Comparison of ENCODE assay signal across 9 mouse cellular contexts in the genomic region with DNA sequence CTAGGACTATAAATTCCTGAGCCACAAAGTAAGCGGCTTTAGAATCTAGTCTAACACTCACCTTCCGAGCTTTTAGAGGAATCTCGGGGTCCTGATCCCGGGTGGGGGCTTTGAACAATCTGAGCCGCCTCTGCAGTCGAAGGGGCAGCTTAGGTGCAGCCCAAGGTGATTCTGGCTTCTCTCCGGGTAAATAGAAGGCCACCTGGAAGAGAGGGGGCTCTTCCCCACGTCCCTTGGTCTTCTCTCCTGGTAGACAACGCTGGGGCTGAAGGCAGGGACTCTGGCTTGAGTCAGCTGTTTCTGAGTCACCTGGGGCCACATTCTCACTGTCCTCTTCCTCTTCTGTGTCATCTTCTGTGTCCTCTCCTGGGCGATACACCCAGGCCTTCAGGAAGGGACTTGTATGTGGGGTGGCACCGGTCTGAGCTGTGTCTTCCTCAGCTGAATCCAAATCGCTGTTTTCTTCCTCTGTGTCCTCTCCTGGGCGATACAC. TPM values are rescaled to one million over a fixed set of nuclear protein-coding genes. Genes with fewer than 3 reads are reported as not detected.
A peak's percentile ranks its signal among the peaks of the same experiment; 100 is the strongest.
DNase-seq lines count a peak whose midpoint lies in the region; ATAC-seq and TF ChIP-seq lines count a peak whose summit lies in the region.
"Had no signal": no experiment of that assay in that cellular context is flagged by ENCODE, and none has a peak within 500 bp of the region (broad histone marks: within the 10 kb centered on the region; RNA-seq: fewer than 3 reads in every experiment).

No protein-coding gene starts in this region.

- H3K4me1 ChIP-seq in forebrain, embryonic 11.5 days (replicated peaks; ENCODE audit: control insufficient read depth, insufficient read depth, low read length) = peaks cover 7% of the 10 kb centered on the region; the same call in 1 of the 2 replicates
- peaks cover 19% of the 10 kb centered on the region for H3K4me1 ChIP-seq in forebrain, embryonic 12.5 days
- H3K4me1 ChIP-seq in megakaryocyte, embryonic 14.5 days = peaks cover 67% of the 10 kb centered on the region
- H3K4me1 ChIP-seq in intestine, postnatal 0 days (replicated peaks; ENCODE audit: control insufficient read depth, insufficient read depth, low read length) = peaks cover 8% of the 10 kb centered on the region
- peaks cover 36% of the 10 kb centered on the region for H3K4me1 ChIP-seq in stomach, embryonic 16.5 days (ENCODE audit: control insufficient read depth, insufficient read depth, low read length)

- WGBS in forebrain, embryonic 11.5 days = 90% methylated on average over 13 of the region's 13 CpGs
- WGBS in forebrain, embryonic 12.5 days = 89% methylated on average over 13 of the region's 13 CpGs
- WGBS in intestine, postnatal 0 days = 77% methylated on average over 13 of the region's 13 CpGs
- 77% methylated on average over 12 of the region's 13 CpGs for WGBS in stomach, embryonic 16.5 days

- DNase-seq in forebrain, embryonic 11.5 days (ENCODE audit: low spot score) = no peak
- no peak for DNase-seq in right cerebral cortex, postnatal 14 days
- no peak for DNase-seq in right cerebral cortex, adult 18-20 months

- no peak for ATAC-seq in forebrain, embryonic 11.5 days (replicated peaks; ENCODE audit: low FRiP score)
- ATAC-seq in forebrain, embryonic 12.5 days (ENCODE audit: low FRiP score) = no peak
- ATAC-seq in megakaryocyte, adult 5-6 weeks (ENCODE audit: poor library complexity, severe bottlenecking) = no peak
- no peak for ATAC-seq in intestine, postnatal 0 days
- ATAC-seq in stomach, embryonic 16.5 days (ENCODE audit: insufficient read depth, low FRiP score) = no peak

- TF ChIP-seq CTCF in intestine, postnatal 0 days (IDR thresholded peaks at IDR 0.05; ENCODE audit: low read depth) = no peak

- no peak overlapping the region for H3K9ac ChIP-seq in forebrain, embryonic 11.5 days (ENCODE audit: low read length)
- H3K9ac ChIP-seq in forebrain, embryonic 12.5 days = no peak overlapping the region
- H3K9ac ChIP-seq in intestine, postnatal 0 days (ENCODE audit: low read depth, low read length) = no peak overlapping the region
- peak overlapping the region; percentile 31 for H3K9ac ChIP-seq in stomach, embryonic 16.5 days (ENCODE audit: low read length)

- no peak overlapping the region for H3K4me2 ChIP-seq in forebrain, embryonic 11.5 days (ENCODE audit: low read depth, low read length, severe bottlenecking)
- H3K4me2 ChIP-seq in forebrain, embryonic 12.5 days = no peak overlapping the region
- H3K4me2 ChIP-seq in intestine, postnatal 0 days (replicated peaks; ENCODE audit: low read depth) = peak overlapping the region; percentile 37
- H3K4me2 ChIP-seq in stomach, embryonic 16.5 days (ENCODE audit: low read depth, low read length) = peak overlapping the region; percentile 31

- H3K4me3 ChIP-seq in forebrain, embryonic 11.5 days (ENCODE audit: low read depth, low read length) = 0 out of 2 replicates have a peak overlapping the region, but pooled peaks have one; percentile 2
- no peak overlapping the region for H3K4me3 ChIP-seq in forebrain, embryonic 12.5 days (replicated peaks)
- H3K4me3 ChIP-seq in megakaryocyte, embryonic 14.5 days (replicated peaks) = peak overlapping the region; percentile 92
- H3K4me3 ChIP-seq in intestine, postnatal 0 days (ENCODE audit: low read depth, low read length) = no peak overlapping the region
- peak overlapping the region; percentile 25 for H3K4me3 ChIP-seq in stomach, embryonic 16.5 days (replicated peaks; ENCODE audit: low read length)

- H3K36me3 ChIP-seq in forebrain, embryonic 11.5 days (ENCODE audit: control insufficient read depth, insufficient read depth, low read length) = no peaks in the 10 kb centered on the region; the same call in 1 of the 2 replicates
- 0 out of 2 replicates have a peak, but pooled peaks cover 4% of the 10 kb centered on the region for H3K36me3 ChIP-seq in forebrain, embryonic 12.5 days (replicated peaks)
- H3K36me3 ChIP-seq in megakaryocyte, embryonic 14.5 days (replicated peaks; ENCODE audit: low read length) = peaks cover 33% of the 10 kb centered on the region
- peaks cover 8% of the 10 kb centered on the region; the same call in 1 of the 2 replicates for H3K36me3 ChIP-seq in intestine, postnatal 0 days (ENCODE audit: control insufficient read depth, insufficient read depth)
- 0 out of 2 replicates have a peak, but pooled peaks cover 11% of the 10 kb centered on the region for H3K36me3 ChIP-seq in stomach, embryonic 16.5 days (ENCODE audit: control insufficient read depth, insufficient read depth, low read length)

- H3K9me3 ChIP-seq in forebrain, embryonic 11.5 days (ENCODE audit: control insufficient read depth, low read length) = no peaks in the 10 kb centered on the region
- H3K9me3 ChIP-seq in forebrain, embryonic 12.5 days = no peaks in the 10 kb centered on the region
- H3K9me3 ChIP-seq in megakaryocyte, embryonic 14.5 days = no peaks in the 10 kb centered on the region
- no peaks in the 10 kb centered on the region for H3K9me3 ChIP-seq in intestine, postnatal 0 days (ENCODE audit: control insufficient read depth)
- H3K9me3 ChIP-seq in stomach, embryonic 16.5 days (replicated peaks; ENCODE audit: control insufficient read depth, low read length) = no peaks in the 10 kb centered on the region

- H3K27ac ChIP-seq in forebrain, embryonic 11.5 days (ENCODE audit: low read depth, low read length) = no peak overlapping the region
- no peak overlapping the region for H3K27ac ChIP-seq in forebrain, embryonic 12.5 days
- H3K27ac ChIP-seq in intestine, postnatal 0 days (ENCODE audit: low read depth, low read length) = no peak overlapping the region
- H3K27ac ChIP-seq in stomach, embryonic 16.5 days (ENCODE audit: low read length) = no peak overlapping the region; the same call in 1 of the 2 replicates

- no peaks in the 10 kb centered on the region for H3K27me3 ChIP-seq in forebrain, embryonic 11.5 days (ENCODE audit: control insufficient read depth, insufficient read depth, low read length)
- no peaks in the 10 kb centered on the region for H3K27me3 ChIP-seq in forebrain, embryonic 12.5 days
- no peaks in the 10 kb centered on the region for H3K27me3 ChIP-seq in megakaryocyte, embryonic 14.5 days (replicated peaks)
- H3K27me3 ChIP-seq in intestine, postnatal 0 days (replicated peaks; ENCODE audit: control insufficient read depth, insufficient read depth, low read length) = no peaks in the 10 kb centered on the region
- H3K27me3 ChIP-seq in stomach, embryonic 16.5 days (ENCODE audit: control insufficient read depth, insufficient read depth, low read length) = no peaks in the 10 kb centered on the region

RNA-seq across cellular contexts. Expression of gene Ppp1r15a, which starts 2.3 kb away (rescaled TPM):
- polyA plus RNA-seq in forebrain, embryonic 11.5 days (2014; fragmentation: Nextera tagmentation; extraction: Ambion mirVana) = 17.4 and 17.8 TPM in 2 replicates
- 14.6 and 16.6 TPM in 2 replicates for polyA plus RNA-seq in forebrain, embryonic 12.5 days (2016; fragmentation: Nextera tagmentation; extraction: Ambion mirVana)
- 361 and 818 TPM in 2 replicates for polyA plus RNA-seq in megakaryocyte, embryonic 14.5 days (2012; ENCODE audit: insufficient read depth, low replicate concordance)
- total RNA-seq in megakaryocyte, adult 5-6 weeks (2015) = 29.2 and 39.1 TPM in 2 replicates
- 50.0 and 64.7 TPM in 2 replicates for total RNA-seq in megakaryocyte, adult 5-6 weeks (2017)
- polyA plus RNA-seq in intestine, postnatal 0 days (2015; fragmentation: Nextera tagmentation; extraction: Ambion mirVana) = 7.4 and 9.0 TPM in 2 replicates
- polyA plus RNA-seq in stomach, embryonic 16.5 days (2015; fragmentation: Nextera tagmentation; extraction: Ambion mirVana) = 25.5 and 31.2 TPM in 2 replicates

RNA-seq across cellular contexts. Expression of gene Plekha4, which starts 2.4 kb away (rescaled TPM):
- 0.80 and 1.5 TPM in 2 replicates for polyA plus RNA-seq in forebrain, embryonic 11.5 days (2014; fragmentation: Nextera tagmentation; extraction: Ambion mirVana)
- 0.74 and 1.0 TPM in 2 replicates for polyA plus RNA-seq in forebrain, embryonic 12.5 days (2016; fragmentation: Nextera tagmentation; extraction: Ambion mirVana)
- 2.9 and 16.4 TPM in 2 replicates for polyA plus RNA-seq in megakaryocyte, embryonic 14.5 days (2012; ENCODE audit: insufficient read depth, low replicate concordance)
- not detected in 2 replicates for total RNA-seq in megakaryocyte, adult 5-6 weeks (2015)
- total RNA-seq in megakaryocyte, adult 5-6 weeks (2017) = 0.24 TPM in 1 of 2 replicates, not detected in the other
- 0.80 and 1.6 TPM in 2 replicates for polyA plus RNA-seq in intestine, postnatal 0 days (2015; fragmentation: Nextera tagmentation; extraction: Ambion mirVana)
- 2.7 and 3.9 TPM in 2 replicates for polyA plus RNA-seq in stomach, embryonic 16.5 days (2015; fragmentation: Nextera tagmentation; extraction: Ambion mirVana)

RNA-seq across cellular contexts. Expression of gene Nucb1, which starts 13.5 kb away (rescaled TPM):
- 90.4 and 109 TPM in 2 replicates for polyA plus RNA-seq in forebrain, embryonic 11.5 days (2014; fragmentation: Nextera tagmentation; extraction: Ambion mirVana)
- polyA plus RNA-seq in forebrain, embryonic 12.5 days (2016; fragmentation: Nextera tagmentation; extraction: Ambion mirVana) = 89.5 and 90.5 TPM in 2 replicates
- 504 and 892 TPM in 2 replicates for polyA plus RNA-seq in megakaryocyte, embryonic 14.5 days (2012; ENCODE audit: insufficient read depth, low replicate concordance)
- 54.9 and 59.1 TPM in 2 replicates for total RNA-seq in megakaryocyte, adult 5-6 weeks (2015)
- 178 and 199 TPM in 2 replicates for total RNA-seq in megakaryocyte, adult 5-6 weeks (2017)
- 199 and 218 TPM in 2 replicates for polyA plus RNA-seq in intestine, postnatal 0 days (2015; fragmentation: Nextera tagmentation; extraction: Ambion mirVana)
- 229 and 262 TPM in 2 replicates for polyA plus RNA-seq in stomach, embryonic 16.5 days (2015; fragmentation: Nextera tagmentation; extraction: Ambion mirVana)

RNA-seq across cellular contexts. Expression of gene Hsd17b14, which starts 31.0 kb away (rescaled TPM):
- polyA plus RNA-seq in forebrain, embryonic 11.5 days (2014; fragmentation: Nextera tagmentation; extraction: Ambion mirVana) = 0.25 and 1.2 TPM in 2 replicates
- polyA plus RNA-seq in forebrain, embryonic 12.5 days (2016; fragmentation: Nextera tagmentation; extraction: Ambion mirVana) = 0.42 and 0.52 TPM in 2 replicates
- 4.9 and 6.8 TPM in 2 replicates for polyA plus RNA-seq in megakaryocyte, embryonic 14.5 days (2012; ENCODE audit: insufficient read depth, low replicate concordance)
- total RNA-seq in megakaryocyte, adult 5-6 weeks (2015) = 0.25 TPM in 1 of 2 replicates, not detected in the other
- total RNA-seq in megakaryocyte, adult 5-6 weeks (2017) = not detected in 2 replicates
- 0.73 and 1.2 TPM in 2 replicates for polyA plus RNA-seq in intestine, postnatal 0 days (2015; fragmentation: Nextera tagmentation; extraction: Ambion mirVana)
- polyA plus RNA-seq in stomach, embryonic 16.5 days (2015; fragmentation: Nextera tagmentation; extraction: Ambion mirVana) = 2.9 and 4.8 TPM in 2 replicates
- total RNA-seq: layer of hippocampus, adult 18-20 months had no signal

RNA-seq across cellular contexts. Expression of gene Dhdh, which starts 35.1 kb away (rescaled TPM):
- 4.3 and 4.6 TPM in 2 replicates for polyA plus RNA-seq in forebrain, embryonic 11.5 days (2014; fragmentation: Nextera tagmentation; extraction: Ambion mirVana)
- 3.0 and 3.6 TPM in 2 replicates for polyA plus RNA-seq in forebrain, embryonic 12.5 days (2016; fragmentation: Nextera tagmentation; extraction: Ambion mirVana)
- polyA plus RNA-seq in megakaryocyte, embryonic 14.5 days (2012; ENCODE audit: insufficient read depth, low replicate concordance) = 0.23 and 0.70 TPM in 2 replicates
- 15.5 and 18.3 TPM in 2 replicates for total RNA-seq in megakaryocyte, adult 5-6 weeks (2015)
- 14.2 and 16.0 TPM in 2 replicates for total RNA-seq in megakaryocyte, adult 5-6 weeks (2017)
- 1.1 and 1.2 TPM in 2 replicates for polyA plus RNA-seq in intestine, postnatal 0 days (2015; fragmentation: Nextera tagmentation; extraction: Ambion mirVana)
- 2.0 and 2.2 TPM in 2 replicates for polyA plus RNA-seq in stomach, embryonic 16.5 days (2015; fragmentation: Nextera tagmentation; extraction: Ambion mirVana)

Comparison
In these comparisons a context has a peak if more than half of its experiments do, and no peak if none do; other contexts are left out.
1. H3K4me3 ChIP-seq: peak in forebrain, embryonic 11.5 days (single experiment), megakaryocyte, embryonic 14.5 days (single experiment) and stomach, embryonic 16.5 days (single experiment); none in forebrain, embryonic 12.5 days (single experiment) and intestine, postnatal 0 days (single experiment).
2. H3K4me2 ChIP-seq: peak in intestine, postnatal 0 days (single experiment) and stomach, embryonic 16.5 days (single experiment); none in forebrain, embryonic 11.5 days (single experiment) and forebrain, embryonic 12.5 days (single experiment).
3. RNA of gene Ppp1r15a, which starts 2.3 kb away (polyA plus RNA-seq): 361 to 818 TPM in megakaryocyte, embryonic 14.5 days; 25.5 to 31.2 TPM in stomach, embryonic 16.5 days, 17.4 to 17.8 TPM in forebrain, embryonic 11.5 days, 14.6 to 16.6 TPM in forebrain, embryonic 12.5 days and 7.4 to 9.0 TPM in intestine, postnatal 0 days; every median in the first group is over 10 times any median in the second.